Mouse (Mus musculus) embryo, embryonic 11.5 days (tissue): ENCODE measurements around the gene Zfp653.

Experiments used
- DNase-seq: peaks from one replicate; pipeline ENCODE4 v3.0.0-alpha.2; 2012; ENCODE audit warnings: low read depth, low spot score

The Zfp653 gene

DNA sequence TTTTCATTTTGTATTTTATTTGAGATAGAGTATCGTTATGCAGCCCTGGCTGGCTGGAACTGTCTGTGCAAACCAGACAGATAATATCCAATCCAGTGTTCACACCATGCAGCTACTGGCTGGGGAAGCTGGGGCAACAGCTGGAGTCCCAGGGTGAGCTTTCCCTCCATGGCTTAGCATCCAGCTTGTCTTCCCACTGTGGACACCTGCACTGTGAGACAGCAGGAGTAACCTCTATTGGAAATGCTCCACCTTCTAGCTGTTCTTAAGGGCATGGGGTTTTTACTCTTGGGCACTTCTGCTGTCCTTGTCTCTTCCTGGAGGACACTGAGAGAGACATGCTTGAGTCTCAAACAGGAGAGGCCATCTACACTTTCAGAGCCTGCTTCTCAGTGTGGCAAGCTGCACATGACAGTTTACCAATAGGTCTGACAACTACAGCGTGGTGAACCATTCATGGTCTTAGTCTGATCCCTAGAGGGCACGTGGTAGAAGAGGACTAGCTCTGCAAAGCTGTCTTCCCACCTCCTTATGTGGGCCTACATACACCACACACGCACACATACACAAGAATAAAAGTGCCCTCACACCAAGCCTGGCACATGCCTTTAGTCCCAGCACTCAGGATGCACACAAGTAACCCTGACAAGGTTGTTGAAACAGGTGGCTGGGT lies 1.2 kb downstream of the Zfp653 start:
- DNase-seq = no peak

DNA sequence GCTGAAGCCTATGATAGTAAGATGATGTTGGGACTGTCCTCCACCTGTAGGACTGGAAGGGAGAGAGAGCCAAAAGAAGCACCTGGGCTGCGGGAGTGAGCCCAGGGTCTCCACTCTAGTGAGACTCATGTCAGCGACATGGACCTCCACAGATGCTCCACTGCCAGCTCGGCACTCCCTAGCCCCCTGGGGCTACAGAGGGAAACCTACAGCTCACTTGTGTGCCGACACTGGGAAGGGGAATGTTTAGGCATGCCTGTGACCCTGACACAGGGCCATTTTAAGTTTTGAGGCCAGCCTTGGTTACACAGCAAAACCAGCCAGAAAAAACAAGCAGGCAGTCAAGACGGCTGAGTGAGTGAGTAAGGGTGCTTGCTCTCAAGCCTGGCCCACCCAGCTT lies 4.0 kb downstream of the Zfp653 start:
- DNase-seq = no peak

DNA sequence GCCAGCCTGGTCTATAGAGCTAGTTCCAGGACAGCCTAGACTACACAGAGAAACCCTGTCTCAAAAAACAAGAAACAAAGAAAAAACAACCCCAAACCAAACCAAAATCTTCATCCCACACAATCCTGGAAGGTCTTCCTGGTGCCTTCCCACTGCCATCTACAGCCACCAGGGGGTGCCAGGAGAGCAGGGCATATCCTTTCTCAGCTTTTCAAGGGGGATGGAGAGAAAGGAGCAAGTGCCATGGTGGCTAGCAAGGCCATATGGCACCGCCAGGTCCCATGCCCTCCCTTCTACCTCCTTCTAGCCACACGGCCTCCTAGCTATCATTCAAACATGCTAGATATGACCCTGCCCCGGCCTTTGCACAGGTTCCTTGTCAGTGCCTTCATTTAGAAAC lies 4.7 kb downstream of the Zfp653 start:
- no peak for DNase-seq

DNA sequence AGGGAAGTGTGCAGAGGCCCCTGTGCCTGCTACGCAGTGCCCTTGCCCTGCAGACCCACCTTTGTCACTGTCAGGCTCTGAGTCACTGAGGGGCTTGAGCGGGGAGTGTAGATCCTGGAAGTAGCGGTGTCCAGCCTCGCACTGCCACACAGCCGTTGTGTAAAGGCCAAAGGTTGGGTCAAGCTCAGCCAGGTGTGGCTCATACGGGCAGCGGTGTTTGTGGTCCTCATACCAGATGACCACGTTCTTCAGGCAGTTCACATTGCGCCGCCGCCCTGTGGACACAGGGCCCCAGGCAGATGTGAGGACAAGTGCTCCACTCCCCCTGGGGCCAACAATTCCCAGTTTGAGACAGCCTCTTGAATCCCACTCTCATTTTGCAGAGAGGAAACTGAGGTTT lies 5.5 kb downstream of the Zfp653 start:
- DNase-seq = no peak

DNA sequence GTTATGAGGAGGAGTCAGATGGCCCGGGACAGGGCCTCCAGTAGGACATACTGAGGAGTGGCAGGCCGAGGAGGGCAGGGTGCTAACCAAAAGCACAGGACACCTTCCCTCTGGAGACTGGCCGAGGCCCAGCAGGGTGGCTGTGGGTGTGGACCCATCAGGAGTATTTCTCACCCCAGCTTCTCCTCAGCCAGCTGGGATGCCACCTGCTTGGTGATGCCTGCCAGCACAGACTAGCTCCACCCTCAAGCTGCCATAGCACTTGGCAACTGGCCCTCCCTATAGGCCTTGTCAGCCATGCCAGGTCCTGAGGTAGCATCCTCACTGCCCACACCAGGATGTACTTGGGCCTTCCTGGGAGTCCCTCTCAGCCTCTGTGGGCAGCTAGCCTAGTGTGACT lies 6.8 kb downstream of the Zfp653 start:
- no peak for DNase-seq

DNA sequence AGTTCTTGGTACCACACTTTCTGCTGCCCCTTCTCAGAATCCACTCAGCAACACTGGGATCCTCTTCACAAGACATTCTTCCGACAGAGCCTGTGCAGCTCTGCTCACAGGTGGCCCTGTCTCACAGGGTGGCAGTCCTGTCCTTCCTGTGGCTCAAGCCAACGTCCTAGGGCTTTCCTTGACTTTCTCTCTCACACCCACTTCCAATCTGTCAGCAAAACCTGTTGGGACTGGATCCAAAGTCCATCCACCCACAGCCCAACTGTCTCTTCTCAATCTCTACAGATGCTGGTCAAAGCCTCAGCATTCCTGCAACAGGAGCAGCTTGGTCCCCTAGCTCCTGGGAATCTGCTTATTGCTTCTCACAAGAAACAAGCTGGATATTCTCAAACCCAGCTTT lies 9.8 kb downstream of the Zfp653 start:
- DNase-seq = no peak

DNA sequence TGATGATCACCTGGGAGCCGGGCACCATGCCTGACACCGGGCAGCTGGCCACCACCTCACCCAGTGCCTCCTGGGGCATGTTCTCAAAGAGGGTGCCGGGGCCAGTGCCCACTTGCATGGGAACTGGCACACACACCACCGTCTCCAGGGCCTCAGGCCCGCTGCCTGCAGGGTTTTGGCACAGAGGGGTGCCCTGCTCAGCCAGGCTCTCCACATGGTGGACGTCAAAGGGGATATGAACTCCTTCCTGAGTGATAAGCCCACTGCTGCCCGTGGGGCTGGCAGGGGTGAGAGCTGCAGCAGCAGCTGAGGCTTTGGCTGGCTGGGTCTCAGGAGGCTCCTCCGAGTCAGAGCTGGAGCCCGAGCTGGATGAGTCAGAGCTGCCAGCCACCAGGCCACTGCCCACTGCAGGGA lies 13.2 kb downstream of the Zfp653 start:
- DNase-seq = no peak

DNA sequence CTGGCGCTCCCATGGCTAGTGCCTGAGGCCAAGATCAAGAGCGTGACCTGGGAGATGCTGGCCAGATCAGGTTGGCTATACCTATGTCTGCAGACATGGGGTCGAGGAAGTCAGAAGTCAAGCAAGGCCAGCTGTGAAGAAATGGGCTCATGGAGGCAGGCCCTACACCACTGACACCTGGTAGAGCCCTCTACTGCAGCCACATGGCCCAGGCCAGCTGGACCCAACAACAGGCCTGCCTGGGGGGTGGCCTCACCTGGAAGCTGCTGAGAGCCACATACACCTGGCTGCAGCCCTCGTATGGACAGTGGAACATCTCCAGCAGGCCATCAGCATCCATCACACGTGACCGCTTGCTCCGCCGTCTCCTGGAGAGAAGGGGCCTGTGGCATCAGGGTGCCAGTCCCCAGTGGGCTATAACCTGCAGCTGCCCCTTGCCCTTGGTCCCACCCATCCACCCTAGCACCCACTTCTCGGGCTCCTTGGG lies 14.1 kb downstream of the Zfp653 start:
- DNase-seq = no peak

DNA sequence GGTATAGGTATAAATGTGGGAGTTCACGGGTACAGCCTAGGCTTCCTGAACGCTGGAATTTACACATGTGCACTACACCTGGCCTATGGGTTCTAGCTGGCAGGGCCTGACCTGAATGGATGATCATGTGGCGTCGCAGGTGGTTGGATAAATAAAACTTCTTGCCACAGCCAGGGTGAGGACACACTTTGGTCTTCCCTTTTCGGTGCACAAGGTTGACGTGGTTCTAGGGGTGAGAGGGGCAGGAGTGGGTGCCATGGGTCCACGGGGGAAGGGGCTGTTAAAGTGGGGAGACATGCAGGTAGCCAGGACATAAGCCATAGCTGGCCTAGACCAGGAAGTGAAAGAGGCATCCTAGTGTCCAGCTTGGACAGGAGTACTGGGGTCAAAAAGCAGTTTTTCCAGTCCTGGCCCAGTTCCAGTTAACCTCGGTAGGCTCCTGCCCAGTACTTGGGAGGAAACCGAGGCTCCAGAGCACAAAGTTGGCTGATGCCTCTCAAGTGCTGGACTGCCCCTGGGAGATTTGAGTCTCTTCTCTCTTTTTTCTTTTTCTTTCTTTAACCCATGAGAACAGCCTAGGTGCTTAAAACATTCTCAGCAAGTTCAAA lies 14.8 kb downstream of the Zfp653 start:
- DNase-seq = no peak

DNA sequence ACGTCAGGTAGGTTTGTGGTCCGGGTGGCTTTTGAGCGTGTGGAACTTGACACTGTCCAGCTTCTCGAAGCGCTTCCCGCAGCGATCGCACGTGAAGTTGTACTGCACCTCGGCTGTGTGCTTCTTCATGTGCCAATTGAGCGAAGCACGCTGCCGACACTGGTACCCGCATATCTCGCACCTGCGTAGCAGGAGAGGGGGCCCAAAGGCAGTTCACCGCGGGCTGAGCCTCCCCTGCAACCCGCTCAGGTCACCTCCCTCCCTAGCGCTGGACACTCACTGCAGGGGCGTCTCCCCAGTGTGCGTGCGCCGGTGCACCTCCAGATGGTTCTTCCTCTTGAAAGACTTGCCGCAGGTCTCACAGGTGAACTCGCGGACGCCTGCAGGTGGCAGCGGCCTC lies 15.5 kb downstream of the Zfp653 start:
- no peak for DNase-seq

DNA sequence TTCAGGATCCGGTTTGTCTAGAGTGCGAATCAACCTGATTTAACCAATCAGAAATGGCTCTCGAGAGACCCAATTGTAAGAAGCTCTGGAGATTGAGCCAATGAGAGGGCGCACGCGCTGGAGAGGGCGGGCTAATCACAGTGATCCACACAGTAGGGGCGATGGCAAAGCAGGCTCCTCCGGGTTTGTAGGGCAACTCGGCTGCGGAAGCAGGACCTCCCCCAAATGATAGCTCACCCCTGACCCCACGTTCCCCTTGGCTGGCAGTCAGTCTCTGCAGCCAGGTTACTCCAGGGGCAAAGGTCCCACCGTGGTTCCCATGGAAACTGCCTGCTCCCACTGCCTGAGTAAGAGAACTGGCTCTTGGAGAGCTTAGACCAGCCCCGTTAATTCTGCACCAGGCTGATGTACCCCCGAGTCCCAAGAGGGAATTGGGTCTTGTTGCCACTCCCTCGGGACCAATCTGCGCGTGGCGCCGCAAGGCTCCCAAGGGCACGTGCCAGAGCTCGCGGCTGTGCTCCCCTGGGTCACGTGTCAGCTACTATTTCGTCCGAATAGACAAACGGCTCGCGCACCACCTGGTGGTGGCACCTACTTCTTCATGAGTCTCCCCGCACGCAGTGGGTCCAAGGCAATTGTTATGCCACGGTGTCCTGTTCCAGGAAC lies 16.6 kb downstream of the Zfp653 start:
- peak; percentile 49 for DNase-seq

DNA sequence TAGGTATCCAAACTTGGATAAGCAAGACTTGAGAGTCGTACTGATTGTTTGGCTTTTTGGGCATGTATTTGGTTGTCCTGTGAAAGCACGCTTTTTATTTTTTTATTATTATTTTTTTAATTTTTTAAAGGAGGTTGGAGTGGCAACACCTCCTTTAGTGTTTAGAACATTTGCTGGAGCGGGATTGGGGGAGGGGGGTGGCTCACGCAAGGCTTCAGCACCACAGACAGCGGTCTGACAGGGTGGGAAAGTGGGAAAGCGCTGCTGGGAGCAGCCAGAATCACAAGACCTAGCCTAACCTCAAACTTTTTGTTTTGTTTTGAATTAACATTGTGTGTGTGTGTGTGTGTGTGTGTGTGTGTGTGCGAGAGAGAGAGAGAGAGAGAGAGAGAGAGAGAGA lies 17.5 kb downstream of the Zfp653 start:
- no peak for DNase-seq

DNA sequence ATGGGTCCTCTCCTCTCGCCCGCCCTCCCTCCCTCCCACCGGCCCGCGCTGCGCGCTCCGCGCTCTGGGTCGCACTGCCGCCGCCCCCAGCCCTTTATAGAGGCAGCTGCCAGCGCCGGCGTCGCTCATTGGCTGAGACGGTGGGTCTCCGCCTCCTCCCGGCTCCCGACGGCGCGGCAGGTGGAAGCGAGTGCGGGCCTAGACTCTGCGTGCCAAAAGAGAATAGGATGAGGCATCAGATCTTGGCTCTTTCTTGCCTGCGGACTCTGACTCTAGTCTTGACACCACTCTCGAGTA lies 19.3 kb downstream of the Zfp653 start, which contains the start of gene Elavl3:
Gene Elavl3 (minus strand): TSS at position 66 of the 297 bp plus-strand sequence.
- peak; percentile 35 for DNase-seq

DNA sequence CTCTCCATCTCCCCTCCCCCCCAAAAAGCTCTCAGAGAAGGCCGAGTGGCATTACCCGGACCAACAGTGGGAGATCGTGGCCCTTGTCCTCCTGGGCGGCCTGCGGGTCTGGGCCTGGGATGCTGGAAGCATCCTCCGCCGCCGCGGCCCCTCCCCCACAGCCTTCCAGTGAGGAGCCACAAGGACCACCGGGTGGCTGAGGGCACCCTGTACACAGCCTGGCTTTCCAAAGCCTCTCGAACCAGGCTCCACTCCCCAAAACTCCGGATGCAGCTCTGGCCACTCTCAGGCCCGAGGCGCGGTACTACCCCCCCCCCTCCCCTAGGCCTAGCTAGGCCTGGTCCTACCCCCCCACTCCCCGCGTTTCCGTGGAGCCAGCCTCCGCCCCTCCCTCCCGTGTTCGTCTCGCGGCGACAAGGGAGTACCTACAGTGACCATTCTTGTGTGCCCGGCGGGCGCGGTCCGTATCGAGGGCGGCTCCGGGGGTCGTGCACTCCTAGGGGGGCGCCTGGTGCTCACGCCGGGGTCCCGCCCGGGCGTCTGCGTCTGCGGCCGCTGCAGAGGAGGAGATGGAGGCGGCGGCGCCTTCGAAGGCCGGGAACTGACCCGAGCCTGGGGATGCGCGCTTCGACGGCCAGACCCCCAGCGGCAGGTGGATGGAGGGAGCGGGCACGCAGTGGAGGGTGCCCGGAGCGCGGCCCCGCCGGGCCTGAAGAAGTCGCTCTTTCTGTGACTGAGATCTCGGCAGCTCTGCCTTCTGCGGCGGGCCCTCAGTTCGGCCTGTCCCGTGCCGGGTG lies 19.8 kb downstream of the Zfp653 start:
- DNase-seq = no peak

DNA sequence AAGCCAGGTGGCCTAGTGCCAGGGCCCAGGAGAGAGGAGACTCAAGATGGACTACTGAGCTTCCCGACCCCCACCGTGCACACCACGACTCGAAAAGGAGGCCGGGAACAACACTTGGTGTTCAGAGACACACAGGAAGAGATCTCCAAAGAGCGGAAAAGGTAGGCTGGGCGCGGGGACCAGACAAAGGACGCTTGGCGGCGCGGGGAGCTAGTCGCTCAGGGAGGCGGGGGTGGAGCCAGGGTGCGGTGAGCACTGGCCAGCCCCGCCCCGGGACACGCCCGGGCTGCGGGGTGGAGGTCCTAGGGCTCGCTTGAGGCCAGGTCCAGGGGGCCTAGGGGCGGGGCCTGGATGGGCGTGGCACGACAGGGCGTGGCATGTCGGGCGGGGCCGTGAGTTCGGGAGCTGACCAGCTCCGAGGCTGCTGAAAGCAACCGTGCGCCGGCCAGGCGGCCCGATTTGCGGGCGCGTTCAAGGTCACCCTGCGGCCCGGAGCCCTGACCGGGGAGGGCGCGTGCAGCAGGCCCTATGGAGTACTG lies 20.8 kb downstream of the Zfp653 start:
- DNase-seq = peak; percentile 64

DNA sequence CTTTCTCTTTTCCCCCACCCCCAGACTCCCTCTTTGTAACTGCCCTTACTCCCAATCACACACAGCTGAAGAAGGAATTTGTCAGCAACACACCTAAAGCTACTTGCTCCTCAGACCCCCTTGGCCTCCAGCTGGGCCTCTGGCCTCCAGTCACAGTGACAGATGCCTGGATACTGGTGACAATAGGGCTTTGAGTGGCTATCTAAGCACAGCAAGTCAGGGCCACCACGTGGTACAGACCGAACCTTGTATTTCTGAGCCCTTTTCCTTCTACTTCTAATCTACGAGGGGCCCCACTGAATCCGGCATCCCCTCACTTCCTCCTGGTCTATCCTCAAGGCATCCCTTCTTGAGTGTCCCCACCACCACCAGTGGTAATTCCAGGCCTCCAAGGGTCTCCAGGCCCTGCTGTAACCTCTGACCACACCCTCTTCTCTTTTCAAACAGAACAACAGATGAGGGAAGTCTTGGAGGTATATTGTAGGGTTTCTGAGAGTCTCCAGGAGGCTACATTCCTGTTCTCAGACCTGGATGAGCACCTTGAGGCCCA lies 21.4 kb downstream of the Zfp653 start:
- DNase-seq = no peak

DNA sequence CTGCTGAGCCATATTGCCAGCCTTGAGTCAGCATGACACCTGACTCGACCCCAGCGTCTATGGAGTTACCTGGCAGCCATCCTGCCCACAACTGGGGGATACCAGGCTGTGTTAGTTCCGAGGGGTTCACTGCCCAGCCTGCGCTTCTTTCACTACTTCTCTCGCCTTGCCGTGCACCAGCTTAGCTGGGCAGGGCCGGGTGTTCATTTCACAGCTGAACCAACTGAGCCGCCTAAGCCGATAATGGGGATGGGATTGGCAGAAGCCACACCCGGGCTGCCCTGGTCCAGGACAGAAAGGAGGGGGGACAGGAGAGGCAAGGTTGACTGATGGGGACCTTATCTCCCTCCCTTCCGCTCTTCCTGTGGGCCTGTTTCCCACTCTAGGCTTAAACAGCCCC lies 21.9 kb downstream of the Zfp653 start:
- DNase-seq = no peak

DNA sequence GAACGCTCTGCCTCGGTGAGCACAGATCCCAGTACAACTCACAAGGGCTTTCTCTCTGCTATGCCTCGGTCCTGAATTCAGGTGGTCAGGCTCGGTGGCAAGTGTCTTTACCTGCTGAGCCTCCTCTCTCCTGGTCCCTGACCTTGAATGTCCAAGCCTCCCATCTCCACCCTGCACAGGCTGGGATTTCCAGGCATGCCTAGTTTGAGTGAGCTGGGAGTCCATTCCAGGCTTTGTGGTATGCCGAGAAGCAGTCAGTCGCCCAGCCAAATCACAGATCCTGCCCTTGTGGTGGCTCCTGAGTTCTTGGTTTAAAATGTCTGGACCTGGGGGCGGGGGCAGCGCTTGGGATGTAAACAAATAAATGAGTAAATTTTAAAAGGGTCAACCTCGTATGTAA lies 23.8 kb downstream of the Zfp653 start:
- no peak for DNase-seq

DNA sequence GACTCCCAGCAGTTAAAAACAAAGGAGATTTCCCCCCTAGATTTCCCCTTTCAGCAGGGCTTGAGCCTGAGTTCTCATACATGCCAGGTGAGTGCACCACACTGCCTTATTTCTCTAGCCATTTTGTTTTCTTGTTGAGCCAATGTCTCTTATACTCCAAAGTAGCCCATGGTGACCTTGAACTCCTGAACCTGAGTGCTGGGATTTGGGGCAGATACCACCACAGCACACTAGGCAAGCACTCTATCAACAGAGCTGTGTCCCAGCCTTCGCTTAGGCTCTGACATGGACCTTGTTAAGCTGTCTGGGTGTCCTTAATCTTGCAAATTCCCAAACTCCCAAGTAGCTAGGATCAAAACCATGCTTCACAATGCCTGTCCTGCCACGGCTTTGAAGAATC lies 29.3 kb downstream of the Zfp653 start:
- DNase-seq = no peak

DNA sequence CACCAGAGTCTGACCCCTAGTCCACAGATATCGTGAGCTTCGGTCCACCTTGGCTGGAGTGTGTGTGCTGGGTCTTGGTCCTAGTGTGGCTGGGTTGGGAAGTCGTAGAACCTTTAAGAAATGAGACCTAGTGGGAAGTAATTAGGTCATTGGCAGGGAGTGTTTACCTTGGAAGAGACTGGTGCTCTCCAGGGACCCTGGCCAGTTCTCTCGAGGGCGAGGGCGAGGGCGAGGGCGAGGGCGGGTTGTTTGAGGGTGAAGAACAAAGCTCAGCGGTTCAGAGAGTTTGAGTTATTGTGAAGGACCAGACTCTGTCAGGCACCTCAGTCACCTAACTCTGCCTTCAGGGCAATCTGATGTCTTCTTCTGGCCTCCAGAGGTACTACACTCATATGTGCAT lies 33.4 kb downstream of the Zfp653 start:
- no peak for DNase-seq

DNA sequence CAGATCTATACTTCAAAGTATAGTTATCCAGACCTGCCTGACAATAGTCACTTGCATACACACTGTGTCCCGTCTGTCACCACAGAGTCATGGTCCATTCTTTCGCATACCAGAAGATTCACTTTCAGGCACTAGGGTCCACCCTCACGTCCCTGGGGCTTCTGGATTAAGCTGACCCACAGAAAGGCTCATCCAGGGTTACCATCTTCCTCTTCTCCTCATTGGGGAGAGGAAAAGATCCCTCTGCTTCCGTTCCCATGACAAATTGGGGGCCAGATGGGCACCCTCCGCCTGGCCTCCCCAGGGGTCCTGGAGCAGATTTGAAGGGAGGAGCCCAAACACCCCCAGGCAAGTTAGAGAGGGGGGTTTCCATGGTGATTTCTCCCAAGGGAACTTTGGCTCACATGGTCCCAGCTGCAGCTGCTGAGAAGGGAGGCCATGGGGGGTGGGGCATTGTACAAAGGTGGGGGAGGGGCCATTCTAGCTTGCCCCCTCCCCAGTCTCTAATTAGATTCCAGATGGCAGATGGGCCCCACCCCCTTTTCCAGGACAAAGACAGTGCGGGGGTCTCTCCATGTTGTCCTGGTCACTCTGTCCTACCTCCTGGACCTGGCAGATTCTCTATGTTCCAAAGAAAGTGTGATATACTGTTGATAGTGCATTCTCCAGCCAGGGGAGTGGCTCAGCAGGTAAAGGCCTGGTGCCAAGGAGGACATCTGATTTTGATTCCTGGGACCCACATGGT lies 35.7 kb downstream of the Zfp653 start:
- peak; percentile 20 for DNase-seq
